Mouse (Mus musculus) G1E (cell line): ENCODE results near the gene Cdc27.

Source experiments
- CTCF ChIP-seq: IDR thresholded peaks from 2 replicates; pipeline ENCODE4 v1.5.1; 2012; ENCODE audit warnings: low read depth, low read length, inconsistent platforms, mixed read lengths
- GATA1 ChIP-seq: IDR thresholded peaks from 2 replicates; pipeline ENCODE4 v1.6.1; 2012; ENCODE audit warnings: borderline replicate concordance, low read length, inconsistent platforms, mixed read lengths
- POLR2AphosphoS5 ChIP-seq: IDR thresholded peaks from 2 replicates; pipeline ENCODE4 v1.6.1; 2012; ENCODE audit warnings: low read depth, low read length, inconsistent platforms; ENCODE audit not compliant: insufficient replicate concordance
- TAL1 ChIP-seq: conservative IDR thresholded peaks from 2 replicates; pipeline ENCODE4 v1.6.1; 2012; ENCODE audit warnings: low read depth, low read length, inconsistent platforms, mixed read lengths

DNA sequence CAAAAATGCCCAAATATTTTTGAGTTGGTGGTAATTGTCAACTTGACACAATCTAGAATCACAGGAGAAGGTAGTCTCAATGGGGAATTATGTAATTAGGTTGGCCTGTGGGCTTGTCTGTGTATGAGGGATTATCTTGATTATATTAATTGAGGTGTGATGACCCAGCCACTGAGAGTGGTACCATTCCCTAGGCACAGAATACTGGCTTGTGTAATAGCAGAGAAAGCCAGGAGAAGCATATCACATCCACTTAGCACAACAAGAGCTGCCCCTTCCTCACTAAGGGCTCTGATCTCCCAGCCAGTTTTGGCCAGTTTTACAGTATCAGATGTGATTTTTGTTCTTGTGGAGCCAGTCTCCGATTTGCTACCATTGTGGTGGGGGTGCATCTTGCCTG, 39.1 kb upstream of the Cdc27 start:
- TF ChIP-seq CTCF, result no peak
- TF ChIP-seq GATA1, result no peak
- no peak for TF ChIP-seq POLR2AphosphoS5
- no peak for TF ChIP-seq TAL1
